Mouse (Mus musculus): ENCODE measurements around the gene Shisal2a. TPM values are rescaled to one million over a fixed set of nuclear protein-coding genes. Genes with fewer than 3 reads are reported as not detected.
"Not testable (repeated sequence)": the region's sequence is repeated elsewhere in the genome, so short reads cannot be mapped to it uniquely, and the experiment has no call there.

The Shisal2a gene
- total RNA-seq, 2 experiments from 2014 or later = not detected

DNA sequence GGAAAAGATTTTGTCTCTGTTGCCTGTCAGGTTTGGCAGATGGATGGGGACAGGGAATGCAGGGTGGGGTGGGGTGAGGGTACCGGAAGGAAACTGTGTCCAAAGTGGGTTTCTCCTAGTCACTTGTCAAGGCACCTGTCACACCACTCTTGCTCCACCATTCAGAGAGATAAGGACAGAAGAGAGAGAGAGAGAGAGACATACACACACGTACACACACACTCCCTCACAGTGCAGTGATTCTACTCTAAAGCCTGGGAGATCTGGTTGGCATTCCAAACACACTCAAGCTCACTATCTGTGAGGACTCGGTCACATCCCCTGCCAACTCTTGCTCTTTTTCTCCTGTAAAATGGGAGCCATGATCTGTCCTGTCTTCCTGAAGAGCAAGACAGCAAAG lies 11.0 kb downstream of the Shisal2a start:
- DNase-seq (ENCODE audit: low spot score) = no peak

DNA sequence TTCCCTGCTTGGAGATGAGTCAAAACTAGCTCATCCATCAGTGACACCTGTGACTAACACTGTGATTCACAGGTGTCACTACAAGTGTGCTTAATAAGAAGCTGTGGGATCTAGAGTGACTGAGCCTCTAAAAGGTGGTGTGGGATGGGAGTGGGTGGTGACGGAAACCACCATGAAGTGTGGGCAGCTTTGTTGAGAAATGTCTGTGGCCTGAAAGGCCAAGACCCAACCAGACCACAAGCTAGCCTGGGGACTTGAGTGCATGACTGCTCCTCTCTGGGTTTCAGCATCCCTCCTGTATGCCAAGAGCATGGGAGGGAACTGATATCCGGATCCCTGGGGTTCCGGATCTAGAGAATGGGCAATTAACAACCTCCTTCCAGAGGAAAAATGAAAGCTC lies 11.7 kb downstream of the Shisal2a start:
- DNase-seq (ENCODE audit: low spot score) = no peak

DNA sequence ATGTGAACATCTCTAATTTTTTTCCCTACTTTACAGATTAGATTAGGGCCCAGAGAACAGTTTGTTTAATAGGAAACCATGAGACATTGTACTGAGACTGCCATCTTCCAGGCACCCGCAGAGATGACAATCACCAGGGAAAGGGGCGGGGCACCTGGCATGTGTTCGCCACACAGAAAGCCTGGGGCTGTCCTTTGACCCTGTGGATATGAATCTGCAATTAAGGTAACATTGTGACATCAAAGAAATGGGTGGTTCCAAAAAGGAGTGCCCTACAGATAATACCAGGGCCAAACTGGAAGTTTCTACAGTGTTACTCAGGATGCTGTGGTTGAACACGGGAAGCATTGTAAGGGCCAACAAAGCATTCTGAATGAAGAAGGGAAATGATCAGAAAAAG lies 12.7 kb downstream of the Shisal2a start:
- no peak for DNase-seq (ENCODE audit: low spot score)

DNA sequence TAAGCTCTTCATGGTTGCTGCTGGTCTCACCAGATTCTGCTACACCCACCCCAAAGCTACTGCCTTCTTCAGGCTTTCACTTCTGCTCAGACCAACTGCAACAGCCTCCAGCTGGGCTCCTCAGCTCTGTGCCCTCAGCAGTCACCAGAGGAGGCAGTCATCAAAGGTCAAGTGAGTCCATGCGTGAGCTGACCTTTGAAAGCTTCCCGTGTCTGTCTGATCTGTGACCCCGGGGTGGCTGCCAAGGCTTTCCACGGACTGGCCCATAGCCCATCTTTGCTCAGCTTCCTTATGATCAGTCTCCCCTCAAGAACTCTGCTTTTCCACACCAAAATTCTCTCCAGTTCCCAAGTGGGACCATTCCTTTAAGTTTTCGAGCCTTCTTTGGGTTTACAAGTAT lies 13.9 kb downstream of the Shisal2a start:
- DNase-seq (ENCODE audit: low spot score) = no peak

DNA sequence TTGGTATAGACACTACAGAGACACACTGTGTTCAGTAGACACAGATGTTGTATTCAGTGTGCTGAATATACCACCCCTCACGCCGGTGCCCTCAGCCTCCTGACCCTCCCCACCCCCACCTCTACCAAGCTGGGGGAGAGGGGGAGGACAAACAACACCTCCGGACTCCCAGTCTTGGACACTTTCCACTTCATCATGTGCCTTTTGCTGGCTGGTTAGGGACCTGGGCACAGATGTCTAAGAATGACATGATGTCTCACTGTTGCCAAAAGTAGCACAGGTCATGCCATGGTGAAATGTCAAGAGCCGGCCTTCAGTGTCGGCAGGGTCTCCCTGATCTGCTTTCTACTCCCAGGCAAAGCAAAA lies 19.1 kb downstream of the Shisal2a start:
- peak; percentile 72 for DNase-seq (ENCODE audit: low spot score)

DNA sequence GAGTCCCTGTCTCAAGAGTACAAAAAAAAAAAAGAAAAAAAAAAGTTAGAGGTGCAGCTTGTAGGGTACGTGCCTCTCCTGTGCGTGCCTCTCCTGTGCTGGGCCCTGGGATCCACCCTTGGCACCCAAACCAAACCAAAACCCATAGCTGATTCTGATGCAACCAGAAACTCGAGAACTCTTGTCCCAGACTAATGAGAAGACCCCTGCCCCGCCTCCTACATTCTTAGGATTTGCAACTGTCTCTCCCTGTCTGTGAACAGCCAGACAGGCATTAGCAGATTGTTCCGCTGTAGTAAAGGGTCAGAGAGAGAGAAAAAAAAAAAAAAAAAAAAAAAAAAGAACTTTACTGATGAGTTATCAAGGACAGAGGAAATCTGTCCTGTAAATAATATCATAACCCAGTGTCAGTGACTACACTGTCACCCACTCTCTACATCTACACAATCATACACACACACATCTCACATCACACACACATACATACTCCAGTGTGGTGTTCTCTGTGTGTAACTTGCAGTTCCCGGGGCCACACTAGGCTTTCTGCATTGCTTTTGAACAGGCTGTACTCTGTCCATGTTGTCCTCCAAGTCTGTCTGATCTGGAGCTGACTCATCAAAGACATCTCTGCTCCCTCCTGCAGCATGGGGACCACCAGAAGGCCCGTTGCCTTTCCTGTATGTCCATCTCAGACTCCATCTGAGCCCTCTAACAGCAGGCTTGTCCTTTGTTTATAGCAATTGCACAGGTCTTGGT lies 19.6 kb downstream of the Shisal2a start:
- no peak for DNase-seq (ENCODE audit: low spot score)

DNA sequence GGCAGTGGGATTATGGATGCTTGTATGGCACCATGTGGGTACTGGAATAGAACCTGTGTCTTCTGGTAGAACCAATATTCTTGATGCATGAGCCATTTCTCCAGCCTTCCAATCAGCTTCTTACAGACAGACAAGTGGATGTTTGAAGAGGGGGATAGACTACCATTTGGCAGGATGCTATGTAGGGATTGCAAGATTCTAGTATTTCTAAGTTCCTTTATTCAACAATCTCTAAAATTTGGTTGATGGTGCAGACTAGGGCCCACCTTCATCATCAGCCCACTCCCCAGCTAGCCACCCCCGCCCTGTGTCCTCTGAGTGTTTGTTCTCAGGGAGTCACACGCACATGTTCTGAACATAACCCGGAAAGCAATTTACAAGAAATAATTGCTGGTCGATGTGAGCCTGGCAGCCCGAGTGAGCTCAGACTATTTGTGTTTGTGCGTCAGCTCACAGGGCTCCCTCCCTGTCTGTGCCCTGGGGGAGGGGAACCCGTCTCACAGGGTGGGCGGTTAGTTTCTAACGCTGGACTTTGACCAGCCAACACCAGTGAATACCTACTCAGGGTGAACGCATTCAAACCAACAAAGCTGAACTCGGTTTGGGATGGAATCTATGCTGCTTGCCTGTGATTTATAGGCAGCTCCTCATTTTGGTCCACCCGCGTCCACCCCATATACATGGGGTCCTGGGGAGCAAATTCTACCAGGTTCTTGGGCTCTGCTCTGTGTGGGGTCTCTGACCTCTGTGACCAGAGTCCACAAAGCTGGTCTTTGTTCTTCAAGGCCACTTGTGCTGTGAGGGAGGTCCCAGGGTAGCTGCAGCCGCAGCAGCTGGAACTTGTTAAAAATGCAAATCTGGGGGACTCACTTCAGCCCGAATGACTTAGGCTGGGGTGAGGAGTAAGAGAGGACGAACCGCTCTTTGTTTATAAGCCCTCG lies 20.6 kb downstream of the Shisal2a start:
- DNase-seq (ENCODE audit: low spot score) = no peak

DNA sequence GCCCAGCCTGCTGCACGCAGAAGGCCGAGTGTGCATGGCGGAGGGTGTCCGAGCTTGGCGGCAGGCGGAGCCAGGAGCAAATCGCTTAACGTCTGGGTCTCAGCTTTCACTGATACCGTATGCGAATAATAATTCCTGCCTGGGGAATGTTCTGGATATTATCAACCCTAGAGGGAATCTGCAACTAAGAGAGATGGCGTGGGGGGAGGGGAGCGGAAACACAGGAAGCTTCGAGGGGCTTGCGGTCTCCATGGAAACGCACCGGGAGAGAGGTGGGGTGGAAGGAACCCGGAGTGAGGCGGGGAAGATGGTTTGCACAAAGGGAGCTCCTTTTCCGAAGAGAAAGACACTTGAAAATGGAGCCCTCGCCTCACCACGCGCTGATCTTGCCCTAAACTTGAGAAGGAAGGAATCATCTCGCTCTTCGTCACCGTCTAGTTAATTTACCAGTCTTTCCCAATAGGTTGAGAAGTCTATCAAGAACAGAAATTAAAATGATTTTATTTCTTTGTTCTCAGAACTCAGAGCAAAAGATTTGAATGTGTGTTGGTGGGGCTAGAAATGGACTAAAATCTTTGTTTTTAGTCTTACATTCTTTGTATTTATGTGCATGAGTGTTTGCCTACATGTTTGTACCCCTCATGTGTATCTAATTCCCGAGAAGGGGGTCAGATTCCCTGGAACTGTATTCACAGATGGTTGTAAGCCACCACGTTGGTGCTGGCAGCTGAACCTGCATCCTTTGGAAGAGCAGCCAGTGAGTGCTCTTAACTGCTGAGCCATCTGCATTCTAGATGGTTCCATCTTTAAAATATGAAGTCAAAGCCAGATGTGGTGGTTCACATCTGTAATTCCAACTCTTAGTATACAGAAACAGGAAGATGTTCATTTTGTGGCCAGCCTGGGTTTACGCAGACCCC lies 22.8 kb downstream of the Shisal2a start:
- no peak for DNase-seq (ENCODE audit: low spot score)

DNA sequence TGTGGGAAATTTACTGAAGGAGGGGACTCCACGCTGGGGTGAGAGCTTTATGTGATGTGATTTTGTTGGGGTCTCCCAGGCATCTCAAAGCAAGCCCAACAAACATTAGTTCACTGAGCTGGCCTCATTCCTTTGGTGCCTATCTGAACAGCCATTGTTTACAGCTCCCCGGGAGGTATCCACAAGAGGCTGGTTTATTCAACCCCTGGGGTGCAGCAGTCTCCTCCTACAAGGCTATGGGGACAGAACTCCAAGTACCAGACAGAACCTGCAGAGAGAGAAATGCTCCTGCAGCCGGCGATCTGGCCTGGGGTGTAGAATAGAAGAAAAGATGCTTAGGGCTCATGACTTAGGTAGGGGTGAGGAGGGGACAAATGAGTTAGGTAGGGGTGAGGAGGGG lies 24.7 kb downstream of the Shisal2a start:
- no peak for DNase-seq (ENCODE audit: low spot score)

DNA sequence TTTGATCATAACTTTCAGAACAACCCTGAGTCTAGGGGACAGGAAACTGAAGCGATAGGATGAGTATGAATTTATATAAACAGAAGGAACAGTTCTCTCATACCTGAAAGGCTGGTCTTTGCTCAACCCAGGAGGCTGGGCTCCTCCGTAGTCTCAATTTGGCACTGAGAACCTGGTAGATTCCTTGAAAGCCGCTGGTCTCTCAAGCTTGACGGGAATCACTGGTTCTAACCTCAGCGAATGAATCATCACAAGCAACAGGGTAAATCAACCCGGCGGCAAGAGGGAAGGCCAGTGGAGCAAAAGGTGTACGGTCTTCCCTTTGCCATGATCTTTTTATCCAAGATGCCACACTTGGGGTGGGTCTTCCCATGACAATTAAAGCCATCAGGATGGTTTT lies 25.7 kb downstream of the Shisal2a start:
- no peak for DNase-seq (ENCODE audit: low spot score)

DNA sequence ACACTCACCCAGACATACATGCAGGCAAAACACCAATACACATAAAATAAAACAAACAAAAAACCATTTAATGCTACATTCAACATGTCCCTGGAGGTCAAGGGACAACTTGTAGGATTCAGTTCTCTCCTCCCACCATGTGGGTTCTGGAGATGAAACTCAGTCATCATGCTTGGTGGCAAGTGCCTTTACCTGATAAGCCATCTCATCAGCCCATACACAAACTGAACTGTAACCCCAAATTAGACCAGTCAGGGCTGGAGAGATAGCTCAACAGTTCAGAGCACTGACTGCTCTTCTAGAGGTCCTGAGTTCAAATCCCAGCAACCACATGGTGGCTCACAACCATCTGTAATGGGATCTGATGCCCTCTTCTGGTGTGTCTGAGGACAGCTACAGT lies 29.6 kb downstream of the Shisal2a start:
- DNase-seq (ENCODE audit: low spot score) = not testable (repeated sequence)

DNA sequence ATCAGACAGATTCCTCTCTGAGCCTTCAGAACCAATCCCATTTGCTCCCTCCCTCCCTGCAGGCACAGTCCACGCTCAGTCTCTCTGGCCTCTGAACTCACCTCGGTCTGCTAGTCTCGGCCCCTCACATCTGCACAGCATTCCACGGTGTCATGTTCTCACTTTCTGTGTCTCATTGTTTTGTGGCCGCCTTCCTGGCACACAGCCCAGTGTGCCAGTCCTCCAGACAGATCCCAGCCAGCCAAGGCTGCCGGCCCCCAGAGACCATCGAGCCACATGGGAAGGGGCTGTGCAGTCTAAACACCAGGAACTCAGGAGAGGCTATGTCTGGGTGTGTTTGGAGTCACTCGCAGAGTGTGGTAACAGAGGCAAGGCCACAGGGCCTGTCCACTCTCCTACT lies 32.3 kb downstream of the Shisal2a start:
- DNase-seq (ENCODE audit: low spot score) = no peak

DNA sequence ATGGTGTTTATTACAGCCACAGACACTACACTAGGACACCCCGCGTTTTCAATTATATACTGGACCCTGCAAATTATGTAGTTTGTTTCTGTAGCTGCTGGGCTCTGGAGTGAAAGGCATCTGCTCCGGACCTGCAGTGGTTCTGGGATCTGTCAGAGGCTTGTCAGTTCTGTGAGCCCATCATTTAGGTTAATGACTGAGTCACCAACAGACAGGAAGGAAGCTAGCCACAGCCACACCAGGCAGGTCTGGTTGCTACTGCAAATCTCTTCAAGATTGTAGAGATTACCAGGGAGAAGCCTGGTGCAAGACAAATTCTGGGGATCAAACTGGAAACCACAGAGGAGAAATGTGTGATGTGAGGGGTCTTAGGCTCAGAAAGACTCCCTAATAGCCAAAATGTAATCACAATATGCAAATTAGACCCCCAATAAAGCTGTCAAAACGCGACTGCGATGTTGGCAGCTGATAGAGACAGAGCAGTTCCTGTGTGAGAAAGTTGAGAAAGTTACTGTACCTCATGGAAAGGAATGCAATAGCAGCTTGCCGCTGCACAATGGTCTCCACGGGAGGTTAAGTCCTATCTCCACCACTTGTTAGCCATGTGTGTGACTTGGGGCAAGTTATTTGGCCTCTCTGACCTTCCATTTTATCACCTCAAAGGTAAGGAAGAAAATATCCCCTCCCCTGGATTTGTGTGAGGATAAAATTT lies 33.2 kb downstream of the Shisal2a start:
- DNase-seq (ENCODE audit: low spot score) = no peak

DNA sequence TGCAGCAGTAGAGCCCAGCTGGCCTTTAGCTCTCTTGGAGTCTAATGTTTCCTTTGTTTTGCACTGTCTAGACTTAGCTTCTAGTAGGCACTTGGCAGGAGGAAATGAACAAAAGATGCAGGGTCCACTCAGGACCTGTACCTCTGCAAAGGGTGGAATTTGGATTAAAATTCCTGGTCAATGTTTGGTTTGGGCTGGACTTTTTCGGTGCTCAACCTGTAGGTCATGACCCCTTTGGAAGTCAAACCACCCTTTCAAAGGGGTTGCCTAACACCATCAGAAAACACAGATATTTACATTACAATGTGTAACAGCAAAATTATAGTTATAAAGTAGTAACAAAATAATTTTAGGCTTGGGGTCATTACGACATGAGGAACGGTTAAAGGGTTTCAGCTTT lies 34.1 kb downstream of the Shisal2a start:
- no peak for DNase-seq (ENCODE audit: low spot score)

DNA sequence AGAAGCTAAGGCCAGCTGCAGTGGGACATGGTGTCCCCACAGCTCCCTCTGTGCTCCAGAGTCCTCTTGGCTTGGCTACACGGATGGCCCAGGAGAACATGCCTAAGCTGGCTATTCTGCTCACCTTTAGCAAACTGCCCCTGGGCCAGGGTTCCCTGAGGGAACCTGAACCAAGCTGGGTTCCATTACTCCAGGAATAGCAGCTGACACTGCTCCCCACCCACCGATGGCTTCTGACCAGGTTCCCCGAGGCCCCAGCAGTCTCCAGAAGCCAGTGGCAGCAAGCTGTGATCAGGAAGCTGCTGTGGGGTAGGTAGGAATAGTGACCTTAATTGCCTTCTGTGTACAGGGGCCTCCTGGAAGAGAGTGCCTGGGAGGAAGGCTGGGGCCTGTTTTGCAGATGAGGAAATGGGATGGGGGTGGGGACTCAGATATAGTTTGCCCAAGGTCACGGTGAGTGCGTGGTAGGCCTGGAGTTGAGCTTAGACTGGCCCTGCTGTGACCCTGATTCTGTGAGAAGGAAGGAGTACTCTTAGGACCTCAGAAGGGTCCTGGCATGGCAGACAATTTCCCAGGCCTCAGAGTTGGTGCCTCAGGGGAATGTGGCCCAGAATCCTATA lies 34.8 kb downstream of the Shisal2a start:
- peak; percentile 81 for DNase-seq (ENCODE audit: low spot score)

DNA sequence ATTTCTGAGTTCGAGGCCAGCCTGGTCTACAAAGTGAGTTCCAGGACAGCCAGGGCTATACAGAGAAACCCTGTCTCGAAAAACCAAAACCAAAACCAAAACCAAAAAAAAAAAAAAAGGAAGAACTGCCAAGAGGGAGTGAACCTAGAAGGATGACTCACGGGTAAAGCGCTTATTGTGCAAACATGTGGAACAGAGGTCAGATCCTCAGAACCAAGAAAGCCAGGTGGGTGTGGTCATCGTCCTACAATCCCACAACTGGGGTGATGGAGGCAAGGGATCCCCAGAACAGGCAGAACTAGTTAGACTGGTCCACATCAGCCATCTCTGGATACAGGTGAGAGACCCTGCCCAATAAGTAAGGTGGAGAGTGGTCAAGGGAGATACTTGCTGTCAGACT lies 36.0 kb downstream of the Shisal2a start:
- DNase-seq (ENCODE audit: low spot score) = no peak

DNA sequence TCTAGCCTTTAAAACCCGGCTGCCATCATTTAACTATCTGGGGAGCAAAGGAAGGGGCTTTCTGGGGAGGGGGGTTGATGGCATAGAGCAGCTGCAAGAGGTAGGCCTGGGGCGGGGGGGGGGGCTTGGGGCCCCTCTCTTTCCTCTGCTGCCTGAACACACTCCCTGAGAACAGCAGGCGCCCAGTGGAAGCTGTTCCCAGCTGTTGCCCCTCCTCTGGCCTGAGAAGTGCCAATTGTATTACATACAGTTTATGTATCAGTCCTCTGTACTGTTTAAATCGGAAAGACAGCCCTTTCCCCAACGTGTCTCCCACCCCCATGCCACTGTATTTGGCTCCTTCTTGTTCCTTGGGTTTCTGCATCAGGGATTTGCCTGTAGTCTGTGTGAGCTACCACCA lies 37.3 kb downstream of the Shisal2a start:
- DNase-seq (ENCODE audit: low spot score) = no peak

DNA sequence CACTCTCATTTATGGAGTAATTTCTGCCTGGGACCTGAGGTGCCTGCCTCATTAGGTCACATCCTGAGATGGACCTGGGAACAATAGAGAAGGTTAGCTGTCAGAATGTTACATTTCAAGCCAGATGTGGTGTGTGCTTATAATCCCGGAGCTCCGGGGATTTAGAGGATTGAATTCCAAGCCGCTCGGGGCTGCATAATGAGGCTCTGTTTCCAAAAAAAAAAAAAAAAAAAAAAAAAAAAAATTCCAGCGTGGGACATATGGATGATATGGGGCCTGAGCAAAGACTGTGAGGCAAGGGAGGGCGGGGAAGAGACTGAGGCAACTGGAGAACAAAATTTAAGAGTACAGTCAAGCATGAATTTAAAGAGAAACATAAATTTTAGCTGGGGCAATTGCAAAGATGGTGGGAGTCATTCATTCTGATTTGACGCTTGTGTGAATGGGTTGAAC lies 38.5 kb downstream of the Shisal2a start:
- DNase-seq (ENCODE audit: low spot score) = no peak

DNA sequence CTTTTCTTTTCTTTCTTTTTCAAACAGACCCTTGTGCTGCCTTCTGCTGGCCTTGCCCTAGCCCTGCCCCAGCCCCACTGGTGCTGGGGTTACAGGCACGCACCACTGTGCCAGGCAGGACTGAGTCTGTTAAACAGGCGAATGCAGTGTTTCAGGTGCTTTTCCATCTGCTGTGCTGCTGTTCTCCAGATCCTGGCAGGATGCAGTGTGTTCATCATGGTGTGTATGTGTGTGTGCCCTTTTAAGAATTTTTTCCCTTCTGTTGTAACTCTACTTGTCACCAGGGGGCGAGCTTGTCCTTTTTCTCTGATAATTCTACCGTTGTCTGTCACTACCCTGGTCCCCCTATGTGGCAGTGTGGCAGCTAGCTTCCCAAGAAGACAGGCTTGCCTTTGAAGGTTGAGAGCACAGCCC lies 43.9 kb downstream of the Shisal2a start:
- DNase-seq (ENCODE audit: low spot score) = peak; percentile 66

DNA sequence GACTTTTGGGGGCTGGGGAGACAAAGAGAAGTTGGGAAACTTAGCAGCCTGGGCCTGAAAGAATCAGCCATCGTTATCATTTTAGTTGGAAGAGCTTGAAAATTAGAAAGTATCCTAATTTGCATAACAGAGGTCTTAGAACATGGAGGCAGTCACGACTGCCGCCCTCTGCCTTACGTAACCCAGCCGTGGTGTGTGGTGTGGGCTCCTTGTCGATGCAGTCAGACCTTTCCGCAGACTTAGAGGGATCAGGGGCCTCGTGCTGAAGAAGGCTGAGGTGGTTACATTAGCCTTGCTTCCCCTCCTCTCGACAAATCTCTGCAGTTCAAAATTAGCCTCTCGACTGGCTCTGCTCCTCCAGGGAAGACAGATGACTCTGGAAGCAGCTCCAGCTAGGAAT lies 44.3 kb downstream of the Shisal2a start:
- DNase-seq (ENCODE audit: low spot score) = no peak

Measured in gastrocnemius, adult 18-20 months (tissue).